ENCODE assay signal across 9 mouse cellular contexts in the genomic region with DNA sequence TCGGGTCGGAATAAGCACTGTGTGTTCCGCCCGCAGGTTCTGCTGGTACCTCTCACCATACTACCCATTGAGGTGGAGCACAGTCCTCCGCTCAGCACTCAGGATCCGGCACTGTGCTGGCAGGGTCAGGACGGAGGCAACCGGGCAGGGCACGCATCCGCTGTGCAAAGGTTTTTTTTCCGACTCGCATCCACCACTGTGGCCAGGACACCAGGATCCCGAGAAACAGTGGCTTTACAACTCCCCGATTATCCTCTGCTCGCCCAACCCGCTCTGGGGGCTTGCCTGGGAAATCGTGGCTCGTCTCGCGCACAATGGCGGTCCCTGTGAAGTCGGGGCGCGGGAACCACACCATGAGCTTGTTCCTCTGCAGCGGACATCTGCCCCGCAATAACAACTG. TPM values are rescaled to one million over a fixed set of nuclear protein-coding genes. Genes with fewer than 3 reads are reported as not detected.
DNase-seq lines count a peak whose midpoint lies in the region; ATAC-seq and TF ChIP-seq lines count a peak whose summit lies in the region.
"Had no signal": no experiment of that assay in that cellular context is flagged by ENCODE, and none has a peak within 500 bp of the region (broad histone marks: within the 10 kb centered on the region; RNA-seq: fewer than 3 reads in every experiment).

No protein-coding gene starts in this region.

- H3K4me3 ChIP-seq in heart, embryonic 13.5 days = peak overlapping the region; percentile 55
- no peak overlapping the region for H3K4me3 ChIP-seq in heart, adult 2 months
- peak overlapping the region; percentile 53 for H3K4me3 ChIP-seq in hindbrain, embryonic 15.5 days
- peak overlapping the region; percentile 61 for H3K4me3 ChIP-seq in midbrain, embryonic 16.5 days (ENCODE audit: low read depth, low read length)

- no peaks in the 10 kb centered on the region for H3K9me3 ChIP-seq in heart, embryonic 13.5 days
- no peaks in the 10 kb centered on the region for H3K9me3 ChIP-seq in hindbrain, embryonic 15.5 days
- no peaks in the 10 kb centered on the region for H3K9me3 ChIP-seq in midbrain, embryonic 16.5 days (replicated peaks; ENCODE audit: control insufficient read depth, low read length, poor library complexity, severe bottlenecking)

- intact Hi-C loops in heart, adult 2 months (cut with DNase I) = no loop called here

- WGBS in heart, embryonic 13.5 days = under 1% methylated on average over 26 of the region's 26 CpGs
- WGBS in heart, adult 2 months = 3% methylated on average over 26 of the region's 26 CpGs
- WGBS in hindbrain, embryonic 15.5 days = under 1% methylated on average over 26 of the region's 26 CpGs
- under 1% methylated on average over 26 of the region's 26 CpGs for WGBS in midbrain, embryonic 16.5 days

- no peaks in the 10 kb centered on the region for H3K79me2 ChIP-seq in heart, adult 2 months (replicated peaks; ENCODE audit: control insufficient read depth, insufficient read depth, low read length)

- peak overlapping the region; percentile 87 for H3K4me2 ChIP-seq in heart, embryonic 13.5 days
- H3K4me2 ChIP-seq in hindbrain, embryonic 15.5 days = peak overlapping the region; percentile 85
- H3K4me2 ChIP-seq in midbrain, embryonic 16.5 days (ENCODE audit: low read length) = peak overlapping the region; percentile 67

- TF ChIP-seq POLR2A in heart, adult 2 months (IDR thresholded peaks at IDR 0.05; ENCODE audit: insufficient read depth, low read depth, low read length) = no peak

- H3K36me3 ChIP-seq in heart, embryonic 13.5 days = no peaks in the 10 kb centered on the region
- no peaks in the 10 kb centered on the region for H3K36me3 ChIP-seq in heart, adult 2 months (ENCODE audit: control insufficient read depth, insufficient read depth, low read length)
- no peaks in the 10 kb centered on the region for H3K36me3 ChIP-seq in hindbrain, embryonic 15.5 days
- H3K36me3 ChIP-seq in midbrain, embryonic 16.5 days (ENCODE audit: control insufficient read depth, insufficient read depth, low read length) = no peaks in the 10 kb centered on the region

- DNase-seq in heart, adult 2 months = no peak
- DNase-seq in embryo, embryonic 10.5 days (ENCODE audit: low spot score) = peak; percentile 63
- no peak for DNase-seq in adrenal gland, adult 2 months
- no peak for DNase-seq in kidney, postnatal 4 days
- no peak for DNase-seq in urinary bladder, adult 2 months (ENCODE audit: low spot score)

- no peak for TF ChIP-seq EP300 in heart, adult 2 months (IDR thresholded peaks at IDR 0.05; ENCODE audit: insufficient read depth, low read depth, low read length)

- H3K4me1 ChIP-seq in heart, embryonic 13.5 days = peaks cover 13% of the 10 kb centered on the region
- H3K4me1 ChIP-seq in heart, adult 2 months (ENCODE audit: control insufficient read depth, insufficient read depth, low read length) = no peaks in the 10 kb centered on the region; the same call in 1 of the 2 replicates
- peaks cover 7% of the 10 kb centered on the region; the same call in 1 of the 2 replicates for H3K4me1 ChIP-seq in hindbrain, embryonic 15.5 days (replicated peaks)
- no peaks in the 10 kb centered on the region for H3K4me1 ChIP-seq in midbrain, embryonic 16.5 days (ENCODE audit: control insufficient read depth, insufficient read depth, low read length)

- TF ChIP-seq CTCF in heart, adult 2 months (IDR thresholded peaks at IDR 0.05) = no peak

- peak overlapping the region; percentile 76 for H3K9ac ChIP-seq in heart, embryonic 13.5 days
- H3K9ac ChIP-seq in heart, adult 2 months (ENCODE audit: low read depth, low read length) = no peak overlapping the region
- peak overlapping the region; percentile 49 for H3K9ac ChIP-seq in hindbrain, embryonic 15.5 days
- peak overlapping the region; percentile 63 for H3K9ac ChIP-seq in midbrain, embryonic 16.5 days (ENCODE audit: low read depth, low read length)

- no peak overlapping the region for H3K27ac ChIP-seq in heart, embryonic 13.5 days (replicated peaks)
- no peak overlapping the region for H3K27ac ChIP-seq in heart, adult 2 months
- no peak overlapping the region for H3K27ac ChIP-seq in hindbrain, embryonic 15.5 days (replicated peaks)
- no peak overlapping the region for H3K27ac ChIP-seq in midbrain, embryonic 16.5 days (ENCODE audit: low read length)

- ATAC-seq in heart, embryonic 13.5 days (ENCODE audit: extremely low read depth, insufficient number of reproducible peaks, low FRiP score, low TSS enrichment) = no peak
- 0 out of 2 replicates have a peak, but pooled peaks have one; percentile 1 for ATAC-seq in hindbrain, embryonic 15.5 days (ENCODE audit: low FRiP score, low read depth)
- peak; percentile 26; the same call in 1 of the 2 replicates for ATAC-seq in midbrain, embryonic 16.5 days
- ATAC-seq: CD4-positive, CD25-positive, alpha-beta regulatory T cell, adult 4 months had no signal

- H3K27me3 ChIP-seq in heart, embryonic 13.5 days (replicated peaks) = peaks cover 37% of the 10 kb centered on the region
- H3K27me3 ChIP-seq in heart, adult 2 months (ENCODE audit: control insufficient read depth, insufficient read depth, low read length) = peaks cover 4% of the 10 kb centered on the region
- peaks cover 18% of the 10 kb centered on the region for H3K27me3 ChIP-seq in hindbrain, embryonic 15.5 days
- peaks cover 4% of the 10 kb centered on the region for H3K27me3 ChIP-seq in midbrain, embryonic 16.5 days (ENCODE audit: control insufficient read depth, insufficient read depth, low read depth, low read length)

RNA-seq across cellular contexts. Expression of a gene that starts 21.0 kb away (rescaled TPM):
- 6.9 and 9.1 TPM in 2 replicates for polyA plus RNA-seq in heart, embryonic 13.5 days (2015; fragmentation: Nextera tagmentation; extraction: Ambion mirVana)
- total RNA-seq in heart, adult 2 months (2021) = 10 to 100 TPM; 12.1 to 12.7 TPM
- polyA plus RNA-seq in heart, adult 2 months (2012; rRNA removed) = 11.5 and 12.6 TPM in 2 replicates
- polyA plus RNA-seq in hindbrain, embryonic 15.5 days (2015; fragmentation: Nextera tagmentation; extraction: Ambion mirVana) = 9.6 and 12.3 TPM in 2 replicates
- polyA plus RNA-seq in midbrain, embryonic 16.5 days (2015; fragmentation: Nextera tagmentation; extraction: Ambion mirVana) = 6.8 and 9.0 TPM in 2 replicates
- total RNA-seq in adrenal gland, adult 2 months (2021) = 10 to 100 TPM; 16.4 to 17.7 TPM
- polyA plus RNA-seq in adrenal gland, adult 2 months (2012; rRNA removed) = 5.4 and 5.5 TPM in 2 replicates
- polyA plus RNA-seq in urinary bladder, adult 2 months (2012; rRNA removed) = 30.3 and 31.5 TPM in 2 replicates
- polyA plus RNA-seq: CD4-positive, CD25-positive, alpha-beta regulatory T cell, adult 4 months had no signal

RNA-seq across cellular contexts. Expression of a gene that starts 28.0 kb away (rescaled TPM):
- polyA plus RNA-seq in heart, embryonic 13.5 days (2015; fragmentation: Nextera tagmentation; extraction: Ambion mirVana) = 2.8 TPM in 2 replicates
- under 1 TPM; 0.89 to 0.98 TPM for total RNA-seq in heart, adult 2 months (2021)
- polyA plus RNA-seq in heart, adult 2 months (2012; rRNA removed) = 2.1 and 6.3 TPM in 2 replicates
- 7.7 and 14.1 TPM in 2 replicates for polyA plus RNA-seq in hindbrain, embryonic 15.5 days (2015; fragmentation: Nextera tagmentation; extraction: Ambion mirVana)
- polyA plus RNA-seq in midbrain, embryonic 16.5 days (2015; fragmentation: Nextera tagmentation; extraction: Ambion mirVana) = 7.8 and 9.2 TPM in 2 replicates
- 1 to 10 TPM; 2.7 to 3.1 TPM for total RNA-seq in adrenal gland, adult 2 months (2021)
- 2.2 and 3.1 TPM in 2 replicates for polyA plus RNA-seq in adrenal gland, adult 2 months (2012; rRNA removed)
- polyA plus RNA-seq in urinary bladder, adult 2 months (2012; rRNA removed) = 11.3 and 12.6 TPM in 2 replicates
